Mouse (Mus musculus) E14TG2a.4 (cell line): ENCODE data around the gene Thada.

ENCODE experiments used
- CTCF ChIP-seq: conservative IDR thresholded peaks from 2 replicates; pipeline ENCODE4 v1.5.1; 2014; ENCODE audit warnings: low read length
- POU5F1 ChIP-seq: IDR thresholded peaks from 2 replicates; pipeline ENCODE4 v1.6.1; 2014; ENCODE audit warnings: low read length, borderline replicate concordance

- TF ChIP-seq CTCF: no peak
- no peak for TF ChIP-seq POU5F1
These were observed 76.0 kb downstream of the Thada start for GRCm38 (mm10) chr17:84390026-84390425.
